Mouse (Mus musculus): ENCODE measurements around the gene Pde4d. TPM values are rescaled to one million over a fixed set of nuclear protein-coding genes. Genes with fewer than 3 reads are reported as not detected.

The Pde4d gene
- total and polyA plus RNA-seq, 3 experiments, result 18.5 to 18.8 TPM; not detected in 1

DNA sequence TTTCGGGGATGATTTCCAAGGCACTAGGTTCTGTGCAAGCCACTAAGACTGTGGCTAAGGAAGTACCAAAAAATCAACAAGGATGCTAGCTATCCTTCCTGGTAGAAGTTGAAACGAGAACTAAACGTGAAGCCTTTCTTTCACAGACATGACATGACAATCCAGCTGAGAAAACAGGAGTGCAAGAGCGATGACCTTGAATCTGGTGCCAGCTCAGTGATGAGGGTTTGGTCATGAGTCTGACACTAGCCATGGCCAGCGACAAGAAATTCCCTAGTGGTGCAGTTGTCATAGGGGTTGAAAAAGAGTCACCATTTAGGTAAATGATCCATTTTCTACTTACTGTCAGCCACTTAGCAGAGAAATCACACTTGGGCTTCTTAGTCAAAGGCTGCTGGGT lies 1466.2 kb downstream of the Pde4d start:
- TF ChIP-seq TBP (IDR thresholded peaks at IDR 0.05; ENCODE audit: low read depth, low read length), result no peak
- no peak for TF ChIP-seq GATA1 (IDR thresholded peaks at IDR 0.05; ENCODE audit: low read depth, low read length)
- no peak for TF ChIP-seq USF1 (IDR thresholded peaks at IDR 0.05; ENCODE audit: low read depth, low read length)
- TF ChIP-seq MYB (IDR thresholded peaks at IDR 0.05; ENCODE audit: low read depth, low read length), result no peak
- no peak for DNase-seq (ENCODE audit: low read depth, low spot score)
- Histone ChIP-seq H3K27me3 (ENCODE audit: control insufficient read depth in 1 of 2, insufficient read depth in 2 of 2, low read length in 2 of 2) (no peaks in the 10 kb centered on the region), H3K9me3 (replicated peaks; ENCODE audit: insufficient read depth, low read length) (no peaks in the 10 kb centered on the region), H3K4me3 (ENCODE audit: control insufficient read depth in 1 of 2, insufficient read depth in 1 of 2, low read depth in 2 of 2, low read length in 2 of 2) (no peak overlapping the region), H3K9ac (ENCODE audit: control insufficient read depth, low read depth, low read length, poor library complexity, severe bottlenecking) (no peak overlapping the region), H3K79me2 (ENCODE audit: control insufficient read depth, insufficient read depth, low read length, poor library complexity) (no peaks in the 10 kb centered on the region), H3K4me1 (ENCODE audit: control insufficient read depth in 1 of 2, insufficient read depth in 2 of 2, low read length in 2 of 2) (no peaks in the 10 kb centered on the region), H3K36me3 (ENCODE audit: control insufficient read depth in 1 of 2, insufficient read depth in 2 of 2, low read length in 2 of 2) (no peaks in the 10 kb centered on the region; a peak in 1 of 4 replicates), H3K27ac (ENCODE audit: control insufficient read depth, low read depth, low read length) (no peak overlapping the region)

DNA sequence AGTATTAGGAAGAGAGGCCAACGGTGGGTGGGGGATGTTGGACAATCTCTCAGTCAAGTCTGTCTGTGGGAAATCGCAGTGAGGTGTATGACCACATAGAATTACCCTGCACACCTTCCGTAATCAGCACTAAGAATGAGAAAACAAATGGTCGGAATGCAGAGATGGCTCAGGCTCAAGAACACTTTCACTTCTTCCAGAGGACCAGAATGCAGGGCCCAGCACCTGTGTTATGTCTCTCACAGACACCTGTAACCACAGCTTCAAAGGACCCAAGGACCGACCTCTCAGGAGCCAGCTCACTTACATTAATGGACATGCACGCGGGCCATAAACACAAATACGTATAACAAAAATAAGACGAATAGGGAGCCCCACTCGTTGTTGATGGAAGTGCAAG lies 1467.8 kb downstream of the Pde4d start:
- Histone ChIP-seq H3K27me3 (ENCODE audit: control insufficient read depth in 1 of 2, insufficient read depth in 2 of 2, low read length in 2 of 2) (no peaks in the 10 kb centered on the region), H3K9me3 (replicated peaks; ENCODE audit: insufficient read depth, low read length) (no peaks in the 10 kb centered on the region), H3K9ac (ENCODE audit: control insufficient read depth, low read depth, low read length, poor library complexity, severe bottlenecking) (no peak overlapping the region), H3K36me3 (ENCODE audit: control insufficient read depth in 1 of 2, insufficient read depth in 2 of 2, low read length in 2 of 2) (no peaks in the 10 kb centered on the region; a peak in 1 of 4 replicates), H3K79me2 (ENCODE audit: control insufficient read depth, insufficient read depth, low read length, poor library complexity) (no peaks in the 10 kb centered on the region), H3K4me1 (ENCODE audit: control insufficient read depth in 1 of 2, insufficient read depth in 2 of 2, low read length in 2 of 2) (no peaks in the 10 kb centered on the region), H3K4me3 (ENCODE audit: control insufficient read depth in 1 of 2, insufficient read depth in 1 of 2, low read depth in 2 of 2, low read length in 2 of 2) (no peak overlapping the region), H3K27ac (ENCODE audit: control insufficient read depth, low read depth, low read length) (no peak overlapping the region)
- TF ChIP-seq TCF12 (IDR thresholded peaks at IDR 0.05; ENCODE audit: low read depth, low read length) (no peak), MEF2A (IDR thresholded peaks at IDR 0.05; ENCODE audit: extremely low read depth, insufficient replicate concordance, low read depth, low read length, poor library complexity, severe bottlenecking) (no peak), CHD1 (IDR thresholded peaks at IDR 0.05; ENCODE audit: low read depth, low read length) (no peak), RAD21 (IDR thresholded peaks at IDR 0.05; ENCODE audit: low read depth, low read length) (no peak), CTCF (IDR thresholded peaks at IDR 0.05 in 2 of 3, conservative IDR thresholded peaks at IDR 0.05 in 1 of 3; ENCODE audit: control insufficient read depth in 1 of 3, insufficient read depth in 1 of 3, low read depth in 2 of 3, low read length in 3 of 3, poor library complexity in 1 of 3, severe bottlenecking in 1 of 3) (no peak), CHD2 (IDR thresholded peaks at IDR 0.05; ENCODE audit: low read length) (no peak), POLR2AphosphoS5 (IDR thresholded peaks at IDR 0.05; ENCODE audit: borderline replicate concordance, low read depth, low read length) (no peak), ZC3H11A (IDR thresholded peaks at IDR 0.05; ENCODE audit: low read depth, low read length) (no peak), SMC3 (IDR thresholded peaks at IDR 0.05; ENCODE audit: low read depth, low read length) (no peak), MAZ (IDR thresholded peaks at IDR 0.05; ENCODE audit: low read depth, low read length) (no peak), UBTF (IDR thresholded peaks at IDR 0.05; ENCODE audit: borderline replicate concordance, insufficient read depth, low read depth, low read length) (no peak), ZNF384 (IDR thresholded peaks at IDR 0.05; ENCODE audit: low read depth, low read length) (no peak), MAFK (IDR thresholded peaks at IDR 0.05; ENCODE audit: borderline replicate concordance, low read depth, low read length) (no peak), POLR2AphosphoS2 (IDR thresholded peaks at IDR 0.05; ENCODE audit: low read length) (no peak), NELFE (IDR thresholded peaks at IDR 0.05; ENCODE audit: low read depth, low read length) (no peak), USF2 (IDR thresholded peaks at IDR 0.05; ENCODE audit: borderline replicate concordance in 1 of 2, insufficient read depth in 1 of 2, low read depth in 1 of 2, low read length in 2 of 2) (no peak), ZKSCAN1 (IDR thresholded peaks at IDR 0.05; ENCODE audit: low read depth, low read length) (no peak), POLR2A (IDR thresholded peaks at IDR 0.05; ENCODE audit: control insufficient read depth in 1 of 2, insufficient read depth in 1 of 2, low read depth in 1 of 2, low read length in 2 of 2, poor library complexity in 1 of 2) (no peak), NRF1 (IDR thresholded peaks at IDR 0.05; ENCODE audit: insufficient read depth, low read depth, low read length, poor library complexity, severe bottlenecking) (no peak), ELF1 (IDR thresholded peaks at IDR 0.05; ENCODE audit: low read depth, low read length) (no peak)
- no peak for DNase-seq (ENCODE audit: low read depth, low spot score)

Data from MEL (cell line).